Mouse (Mus musculus) limb, embryonic 12.5 days (tissue): ENCODE measurements around the gene Kif5c. TPM values are rescaled to one million over a fixed set of nuclear protein-coding genes. Genes with fewer than 3 reads are reported as not detected.
A peak's percentile ranks its signal among the peaks of the same experiment; 100 is the strongest.

Source experiments
- ATAC-seq: fragments of 200-750 bp; cut with Nextera tagmentation; 2 replicates; pipeline ENCODE4 v1.8.0; 2017; ENCODE audit warnings: low read depth, moderate TSS enrichment; ENCODE audit not compliant: insufficient number of reproducible peaks, insufficient read depth, low FRiP score, low TSS enrichment
- H3K27ac ChIP-seq: fragments of 300-500 bp; sonication (generic); 2 replicates; pipeline ENCODE4 v1.5.1; 2016; ENCODE audit warnings: mild to moderate bottlenecking, moderate library complexity
- H3K27me3 ChIP-seq: fragments of 300-500 bp; sonication (generic); 2 replicates; pipeline ENCODE4 v1.6.1; 2016; ENCODE audit warnings: mild to moderate bottlenecking, moderate library complexity
- H3K36me3 ChIP-seq: fragments of 300-500 bp; sonication (generic); 2 replicates; pipeline ENCODE4 v1.6.1; 2016; ENCODE audit warnings: mild to moderate bottlenecking, moderate library complexity
- H3K4me1 ChIP-seq: fragments of 300-500 bp; sonication (generic); replicated peaks from 2 replicates; pipeline ENCODE4 v1.6.1; 2016
- H3K4me2 ChIP-seq: fragments of 300-500 bp; sonication (generic); 2 replicates; pipeline ENCODE4 v1.6.1; 2016; ENCODE audit warnings: mild to moderate bottlenecking, moderate library complexity
- H3K4me3 ChIP-seq: fragments of 300-500 bp; sonication (generic); replicated peaks from 2 replicates; pipeline ENCODE4 v1.5.1; 2016; ENCODE audit warnings: mild to moderate bottlenecking
- H3K9ac ChIP-seq: fragments of 300-500 bp; sonication (generic); replicated peaks from 2 replicates; pipeline ENCODE4 v1.6.1; 2016; ENCODE audit warnings: mild to moderate bottlenecking, moderate library complexity
- H3K9me3 ChIP-seq: fragments of 300-500 bp; sonication (generic); 2 replicates; pipeline ENCODE4 v1.6.1; 2016; ENCODE audit warnings: mild to moderate bottlenecking, moderate library complexity
- WGBS: fragments of 180-500 bp; shearing (Covaris S2); methylation state at CpG from one replicate; pipeline ENCODE4 v1.1.7; 2016; 5-methylcytosine and 5-hydroxymethylcytosine counted together
- polyA plus RNA-seq: library from polyadenylated mRNA; unstranded; fragments of >200 nt; fragmentation: Nextera tagmentation; extraction: Ambion mirVana; gene quantifications from 2 replicates; pipeline ENCODE4 v1.2.1, GENCODE M21; 2016

The Kif5c gene
- polyA plus RNA-seq = 13.2 and 15.0 TPM in 2 replicates

- Histone ChIP-seq H3K9me3 (no peaks in the 10 kb centered on the region), H3K9ac (peak within 1 kb of the TSS; percentile 72), H3K4me1 (peaks cover 15% of the 10 kb centered on the region), H3K27ac (peak within 1 kb of the TSS; percentile 53; the same call in 1 of the 2 replicates), H3K36me3 (peaks cover 11% of the 10 kb centered on the region; the same call in 1 of the 2 replicates), H3K4me2 (peak within 1 kb of the TSS; percentile 92), H3K27me3 (no peaks in the 10 kb centered on the region), H3K4me3 (peak within 1 kb of the TSS; percentile 82)
- 5% methylated on average over 54 of the region's 54 CpGs for WGBS
- peak; percentile 95 for ATAC-seq
Measured at GRCm38 (mm10) chr2:49618829-49619718, at the start of gene Kif5c. TSS of gene Kif5c (plus strand) at chr2:49619298.

GRCm38 (mm10) chr2:49569862-49570777 lies 49.0 kb upstream of the Kif5c start:
- H3K4me1 ChIP-seq = peaks cover 46% of the 10 kb centered on the region
- H3K27ac ChIP-seq = peak overlapping the region; percentile 32
- H3K4me2 ChIP-seq = peak overlapping the region; percentile 29; the same call in 1 of the 2 replicates
- no peaks in the 10 kb centered on the region for H3K9me3 ChIP-seq
- WGBS = 45% methylated on average over 16 of the region's 16 CpGs
- H3K4me3 ChIP-seq = no peak overlapping the region
- H3K9ac ChIP-seq = no peak overlapping the region
- no peak for ATAC-seq
- no peaks in the 10 kb centered on the region; the same call in 1 of the 2 replicates for H3K27me3 ChIP-seq
- H3K36me3 ChIP-seq = no peaks in the 10 kb centered on the region

- 35% methylated on average over 6 of the region's 6 CpGs for WGBS
- Histone ChIP-seq H3K27me3 (no peaks in the 10 kb centered on the region; the same call in 1 of the 2 replicates), H3K9me3 (no peaks in the 10 kb centered on the region), H3K4me1 (peaks cover 46% of the 10 kb centered on the region), H3K36me3 (no peaks in the 10 kb centered on the region), H3K9ac (no peak overlapping the region), H3K4me2 (peak overlapping the region; percentile 29; the same call in 1 of the 2 replicates), H3K27ac (no peak overlapping the region), H3K4me3 (no peak overlapping the region)
- no peak for ATAC-seq
Measured at GRCm38 (mm10) chr2:49570778-49571101, 48.4 kb upstream of the Kif5c start.

GRCm38 (mm10) chr2:49571159-49571920 lies 47.8 kb upstream of the Kif5c start:
- ATAC-seq = no peak
- Histone ChIP-seq H3K4me2 (peak overlapping the region; percentile 43), H3K4me3 (no peak overlapping the region), H3K27me3 (no peaks in the 10 kb centered on the region; the same call in 1 of the 2 replicates), H3K9ac (no peak overlapping the region), H3K36me3 (no peaks in the 10 kb centered on the region), H3K27ac (0 out of 2 replicates have a peak overlapping the region, but pooled peaks have one; percentile 29), H3K4me1 (peaks cover 46% of the 10 kb centered on the region), H3K9me3 (no peaks in the 10 kb centered on the region)
- 72% methylated on average over 11 of the region's 11 CpGs for WGBS

GRCm38 (mm10) chr2:49572111-49572642 lies 46.9 kb upstream of the Kif5c start:
- Histone ChIP-seq H3K27ac (no peak overlapping the region), H3K9me3 (no peaks in the 10 kb centered on the region), H3K4me3 (peak overlapping the region; percentile 0; the same call in 1 of the 2 replicates), H3K27me3 (no peaks in the 10 kb centered on the region; the same call in 1 of the 2 replicates), H3K9ac (0 out of 2 replicates have a peak overlapping the region, but pooled peaks have one; percentile 2), H3K4me2 (peak overlapping the region; percentile 43), H3K4me1 (peaks cover 46% of the 10 kb centered on the region), H3K36me3 (no peaks in the 10 kb centered on the region)
- ATAC-seq = 0 out of 2 replicates have a peak, but pooled peaks have one; percentile 34
- 33% methylated on average over 12 of the region's 12 CpGs for WGBS

GRCm38 (mm10) chr2:49572684-49573083 lies 46.4 kb upstream of the Kif5c start:
- 54% methylated on average over 9 of the region's 9 CpGs for WGBS
- no peak overlapping the region for H3K27ac ChIP-seq
- peak overlapping the region; percentile 43 for H3K4me2 ChIP-seq
- H3K4me1 ChIP-seq = peaks cover 46% of the 10 kb centered on the region
- no peak for ATAC-seq
- H3K9ac ChIP-seq = 0 out of 2 replicates have a peak overlapping the region, but pooled peaks have one; percentile 2
- no peaks in the 10 kb centered on the region; the same call in 1 of the 2 replicates for H3K27me3 ChIP-seq
- peak overlapping the region; percentile 0; the same call in 1 of the 2 replicates for H3K4me3 ChIP-seq
- H3K9me3 ChIP-seq = no peaks in the 10 kb centered on the region
- no peaks in the 10 kb centered on the region for H3K36me3 ChIP-seq

- WGBS = 91% methylated on average over 3 of the region's 3 CpGs
- H3K4me2 ChIP-seq = no peak overlapping the region
- no peak for ATAC-seq
- no peak overlapping the region for H3K4me3 ChIP-seq
- no peaks in the 10 kb centered on the region for H3K9me3 ChIP-seq
- H3K4me1 ChIP-seq = peaks cover 46% of the 10 kb centered on the region
- no peak overlapping the region for H3K27ac ChIP-seq
- H3K36me3 ChIP-seq = no peaks in the 10 kb centered on the region
- no peak overlapping the region for H3K9ac ChIP-seq
- no peaks in the 10 kb centered on the region; the same call in 1 of the 2 replicates for H3K27me3 ChIP-seq
Measured at GRCm38 (mm10) chr2:49573282-49573681, 45.8 kb upstream of the Kif5c start.

- no peak overlapping the region for H3K4me3 ChIP-seq
- H3K9ac ChIP-seq = no peak overlapping the region
- no peaks in the 10 kb centered on the region for H3K4me1 ChIP-seq
- H3K36me3 ChIP-seq = no peaks in the 10 kb centered on the region
- no peaks in the 10 kb centered on the region for H3K9me3 ChIP-seq
- H3K27ac ChIP-seq = no peak overlapping the region
- 83% methylated on average over 3 of the region's 3 CpGs for WGBS
- no peak overlapping the region for H3K4me2 ChIP-seq
- ATAC-seq = no peak
- no peaks in the 10 kb centered on the region for H3K27me3 ChIP-seq
Measured at GRCm38 (mm10) chr2:49580585-49580984, 38.5 kb upstream of the Kif5c start.

GRCm38 (mm10) chr2:49582546-49582945 lies 36.6 kb upstream of the Kif5c start:
- WGBS = 83% methylated on average over 5 of the region's 5 CpGs
- no peak overlapping the region for H3K9ac ChIP-seq
- H3K9me3 ChIP-seq = no peaks in the 10 kb centered on the region
- ATAC-seq = no peak
- no peak overlapping the region for H3K27ac ChIP-seq
- H3K4me1 ChIP-seq = no peaks in the 10 kb centered on the region
- no peaks in the 10 kb centered on the region for H3K36me3 ChIP-seq
- no peaks in the 10 kb centered on the region for H3K27me3 ChIP-seq
- no peak overlapping the region for H3K4me3 ChIP-seq
- no peak overlapping the region for H3K4me2 ChIP-seq

- Histone ChIP-seq H3K4me3 (no peak overlapping the region), H3K4me2 (no peak overlapping the region), H3K36me3 (no peaks in the 10 kb centered on the region), H3K4me1 (no peaks in the 10 kb centered on the region), H3K9me3 (no peaks in the 10 kb centered on the region), H3K27ac (no peak overlapping the region), H3K27me3 (no peaks in the 10 kb centered on the region), H3K9ac (no peak overlapping the region)
- 94% methylated on average over 2 of the region's 2 CpGs for WGBS
- ATAC-seq = no peak
Measured at GRCm38 (mm10) chr2:49583311-49583710, 35.8 kb upstream of the Kif5c start.
